Mouse (Mus musculus) limb, embryonic 10.5 days (tissue): ENCODE results near the gene Cntn5. TPM values are rescaled to one million over a fixed set of nuclear protein-coding genes. Genes with fewer than 3 reads are reported as not detected.
"Not testable (repeated sequence)": the region's sequence is repeated elsewhere in the genome, so short reads cannot be mapped to it uniquely, and the experiment has no call there.

Experiments
- DNase-seq: peaks from one replicate; pipeline ENCODE4 v3.0.0-alpha.2; 2017; ENCODE audit warnings: low spot score
- H3K27ac ChIP-seq: fragments of 300-500 bp; sonication (generic); 2 replicates; pipeline ENCODE4 v1.5.1; 2016; ENCODE audit warnings: mild to moderate bottlenecking
- H3K27me3 ChIP-seq: fragments of 300-500 bp; sonication (generic); 2 replicates; pipeline ENCODE4 v1.6.1; 2016; ENCODE audit warnings: low read depth, mild to moderate bottlenecking; ENCODE audit not compliant: poor library complexity, severe bottlenecking
- H3K36me3 ChIP-seq: fragments of 300-500 bp; sonication (generic); 2 replicates; pipeline ENCODE4 v1.6.1; 2016; ENCODE audit warnings: mild to moderate bottlenecking, moderate library complexity
- H3K4me1 ChIP-seq: fragments of 300-500 bp; sonication (generic); 2 replicates; pipeline ENCODE4 v1.6.1; 2016
- H3K4me3 ChIP-seq: fragments of 300-500 bp; sonication (generic); 2 replicates; pipeline ENCODE4 v1.5.1; 2016; ENCODE audit warnings: mild to moderate bottlenecking, moderate library complexity
- H3K9me3 ChIP-seq: fragments of 300-500 bp; sonication (generic); replicated peaks from 2 replicates; pipeline ENCODE4 v1.6.1; 2016; ENCODE audit warnings: mild to moderate bottlenecking
- WGBS: fragments of 180-500 bp; shearing (Covaris S2); methylation state at CpG from one replicate; pipeline ENCODE4 v1.1.7; 2016; 5-methylcytosine and 5-hydroxymethylcytosine counted together
- polyA plus RNA-seq: library from polyadenylated mRNA; unstranded; fragments of >200 nt; fragmentation: Nextera tagmentation; extraction: Ambion mirVana; gene quantifications from 2 replicates; pipeline ENCODE4 v1.2.1, GENCODE M21; 2016

Gene Cntn5
- polyA plus RNA-seq, 1 experiment from 2014 or later = 0.90 TPM

GRCm38 (mm10) chr9:10645045-10645830, 259.3 kb downstream of the Cntn5 start:
- H3K27me3 ChIP-seq = no peaks in the 10 kb centered on the region
- 70% methylated on average over 7 of the region's 7 CpGs for WGBS

DNA sequence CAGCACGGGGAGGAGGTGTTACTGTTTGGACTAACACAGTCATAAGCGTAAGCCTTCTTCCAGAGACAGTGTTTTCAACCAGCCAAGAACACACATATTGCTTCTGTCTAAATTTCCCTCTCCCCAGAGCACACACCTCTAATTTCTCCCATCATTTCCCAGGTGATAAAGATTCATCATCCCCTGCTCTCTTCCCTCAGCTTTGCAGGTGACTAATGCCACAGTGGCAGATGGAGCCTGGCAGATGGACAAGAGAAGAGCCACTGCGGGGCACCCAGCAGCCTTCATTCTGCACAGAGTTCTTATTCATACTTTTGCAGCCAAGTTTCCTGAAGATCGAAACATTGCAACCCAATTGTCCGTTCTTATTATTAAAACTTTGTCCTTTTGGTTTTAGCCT, 286.5 kb downstream of the Cntn5 start:
- H3K27me3 ChIP-seq = no peaks in the 10 kb centered on the region
- H3K9me3 ChIP-seq = no peaks in the 10 kb centered on the region
- H3K4me1 ChIP-seq = no peaks in the 10 kb centered on the region
- H3K4me3 ChIP-seq = no peak overlapping the region
- no peak overlapping the region for H3K27ac ChIP-seq
- H3K36me3 ChIP-seq = no peaks in the 10 kb centered on the region
- 92% methylated on average over 5 of the region's 5 CpGs for WGBS
- DNase-seq = no peak

More at GRCm38 (mm10) chr9:10645045-10645830, 259.3 kb downstream of the Cntn5 start:
- Histone ChIP-seq H3K36me3 (no peaks in the 10 kb centered on the region), H3K4me1 (no peaks in the 10 kb centered on the region), H3K4me3 (no peak overlapping the region), H3K9me3 (no peaks in the 10 kb centered on the region), H3K27ac (no peak overlapping the region)
- DNase-seq = no peak

- Histone ChIP-seq H3K4me1 (no peaks in the 10 kb centered on the region), H3K4me3 (no peak overlapping the region)
- WGBS = 82% methylated on average over 7 of the region's 7 CpGs
Measured at GRCm38 (mm10) chr9:10575346-10576241, 329.0 kb downstream of the Cntn5 start.

GRCm38 (mm10) chr9:10569830-10570229, 334.7 kb downstream of the Cntn5 start:
- Histone ChIP-seq H3K4me1 (no peaks in the 10 kb centered on the region), H3K9me3 (no peaks in the 10 kb centered on the region), H3K27ac (no peak overlapping the region), H3K27me3 (no peaks in the 10 kb centered on the region), H3K4me3 (no peak overlapping the region), H3K36me3 (no peaks in the 10 kb centered on the region)
- DNase-seq = peak; percentile 43

More at GRCm38 (mm10) chr9:10575346-10576241, 329.0 kb downstream of the Cntn5 start:
- H3K27ac ChIP-seq = no peak overlapping the region
- no peaks in the 10 kb centered on the region for H3K9me3 ChIP-seq
- no peak for DNase-seq
- H3K27me3 ChIP-seq = no peaks in the 10 kb centered on the region
- no peaks in the 10 kb centered on the region for H3K36me3 ChIP-seq

DNA sequence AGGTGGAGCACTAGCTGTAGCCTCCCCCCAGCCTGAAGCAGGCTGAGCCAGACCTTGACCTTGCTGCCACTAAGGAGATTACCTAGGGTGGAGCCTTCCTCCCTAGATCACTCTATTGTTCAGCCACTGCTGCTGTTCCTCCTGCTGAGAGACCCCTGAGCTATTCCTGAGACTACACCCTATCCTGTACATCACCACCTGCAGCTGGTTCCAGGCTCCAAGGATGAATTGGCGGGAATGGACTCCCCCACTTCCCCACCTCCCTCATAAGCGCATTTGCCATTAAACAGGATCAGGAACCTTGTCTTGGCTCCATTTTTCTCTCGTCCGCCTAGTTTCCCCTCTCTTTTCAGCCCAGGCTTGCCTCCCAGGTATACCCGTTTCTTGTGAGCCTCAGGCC, 363.7 kb downstream of the Cntn5 start:
- WGBS = 53% methylated on average over 5 of the region's 5 CpGs
- not testable (repeated sequence) for H3K4me1 ChIP-seq, H3K4me3 ChIP-seq, H3K9me3 ChIP-seq, H3K27me3 ChIP-seq, DNase-seq, H3K27ac ChIP-seq, H3K36me3 ChIP-seq

- no peaks in the 10 kb centered on the region for H3K9me3 ChIP-seq
- H3K27me3 ChIP-seq = no peaks in the 10 kb centered on the region
- DNase-seq = no peak
- no peak overlapping the region for H3K27ac ChIP-seq
- H3K4me1 ChIP-seq = peaks cover 9% of the 10 kb centered on the region
- H3K36me3 ChIP-seq = no peaks in the 10 kb centered on the region
- H3K4me3 ChIP-seq = no peak overlapping the region
- WGBS = 85% methylated on average over 5 of the region's 5 CpGs
Measured at GRCm38 (mm10) chr9:10532248-10532647, 372.3 kb downstream of the Cntn5 start.

- Histone ChIP-seq H3K9me3 (no peaks in the 10 kb centered on the region), H3K4me1 (peaks cover 9% of the 10 kb centered on the region), H3K36me3 (no peaks in the 10 kb centered on the region), H3K4me3 (no peak overlapping the region), H3K27ac (no peak overlapping the region), H3K27me3 (no peaks in the 10 kb centered on the region)
- no peak for DNase-seq
- WGBS = 92% methylated on average over 2 of the region's 2 CpGs
Measured at GRCm38 (mm10) chr9:10531087-10531486, 373.5 kb downstream of the Cntn5 start.

- peaks cover 9% of the 10 kb centered on the region for H3K4me1 ChIP-seq
- 75% methylated on average over 4 of the region's 4 CpGs for WGBS
- H3K9me3 ChIP-seq = no peaks in the 10 kb centered on the region
- no peaks in the 10 kb centered on the region for H3K27me3 ChIP-seq
- no peak overlapping the region for H3K27ac ChIP-seq
- H3K4me3 ChIP-seq = no peak overlapping the region
- H3K36me3 ChIP-seq = no peaks in the 10 kb centered on the region
- no peak for DNase-seq
Measured at GRCm38 (mm10) chr9:10529528-10529927, 375.0 kb downstream of the Cntn5 start.

DNA sequence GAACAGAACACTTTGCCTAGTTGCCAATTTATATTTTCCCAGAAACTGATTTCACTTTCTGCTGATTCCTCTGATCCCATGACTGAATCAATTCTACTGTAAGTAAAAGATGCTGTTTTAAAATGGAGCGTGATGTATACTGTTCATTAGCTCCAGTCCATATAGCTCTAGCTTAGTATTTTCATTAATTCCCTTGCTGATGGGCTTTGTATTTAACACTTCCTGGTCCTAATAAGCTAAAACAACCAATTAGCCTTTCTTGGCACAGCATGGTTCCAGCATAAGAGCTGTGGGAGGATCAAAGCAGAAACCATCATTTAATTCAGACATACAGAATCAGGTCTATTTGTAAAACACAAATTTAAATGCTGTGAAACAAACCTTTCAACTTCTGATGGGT, 375.5 kb downstream of the Cntn5 start:
- Histone ChIP-seq H3K4me1 (peaks cover 9% of the 10 kb centered on the region), H3K9me3 (no peaks in the 10 kb centered on the region), H3K36me3 (no peaks in the 10 kb centered on the region), H3K27me3 (no peaks in the 10 kb centered on the region), H3K27ac (no peak overlapping the region), H3K4me3 (no peak overlapping the region)
- 59% methylated on average over 1 of the region's 1 CpGs for WGBS
- no peak for DNase-seq

DNA sequence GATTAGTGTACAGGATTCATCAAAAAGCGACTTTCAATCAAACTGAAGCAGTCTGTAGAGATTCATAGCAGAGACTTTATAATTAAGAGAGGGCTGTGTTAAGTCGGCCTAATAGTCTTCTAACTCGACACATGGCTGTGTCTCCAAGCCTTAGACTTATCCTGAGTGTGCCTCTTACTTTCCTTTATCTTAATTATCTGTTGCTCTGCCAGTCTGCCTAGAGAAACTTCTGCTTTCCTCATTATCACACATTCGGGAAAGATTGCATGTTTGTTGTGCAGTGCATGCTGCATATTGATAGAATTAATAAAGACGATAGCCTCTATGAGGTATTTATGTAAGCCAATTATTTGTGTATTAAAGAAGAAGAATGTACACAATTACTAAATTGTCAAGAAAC, 375.9 kb downstream of the Cntn5 start:
- Histone ChIP-seq H3K27me3 (no peaks in the 10 kb centered on the region), H3K36me3 (no peaks in the 10 kb centered on the region), H3K27ac (no peak overlapping the region), H3K4me1 (peaks cover 9% of the 10 kb centered on the region), H3K9me3 (no peaks in the 10 kb centered on the region), H3K4me3 (no peak overlapping the region)
- 65% methylated on average over 5 of the region's 5 CpGs for WGBS
- DNase-seq = no peak

GRCm38 (mm10) chr9:10525915-10526667, 378.5 kb downstream of the Cntn5 start:
- no peak for DNase-seq
- Histone ChIP-seq H3K9me3 (no peaks in the 10 kb centered on the region), H3K36me3 (no peaks in the 10 kb centered on the region), H3K4me1 (peaks cover 9% of the 10 kb centered on the region), H3K27ac (no peak overlapping the region), H3K4me3 (no peak overlapping the region), H3K27me3 (no peaks in the 10 kb centered on the region)
- WGBS = 62% methylated on average over 7 of the region's 7 CpGs

- Histone ChIP-seq H3K9me3 (no peaks in the 10 kb centered on the region), H3K4me3 (no peak overlapping the region), H3K36me3 (no peaks in the 10 kb centered on the region), H3K27me3 (no peaks in the 10 kb centered on the region), H3K4me1 (no peaks in the 10 kb centered on the region), H3K27ac (no peak overlapping the region)
- no peak for DNase-seq
- WGBS = 85% methylated on average over 4 of the region's 4 CpGs
Measured at GRCm38 (mm10) chr9:10522604-10523003, 382.0 kb downstream of the Cntn5 start.

DNA sequence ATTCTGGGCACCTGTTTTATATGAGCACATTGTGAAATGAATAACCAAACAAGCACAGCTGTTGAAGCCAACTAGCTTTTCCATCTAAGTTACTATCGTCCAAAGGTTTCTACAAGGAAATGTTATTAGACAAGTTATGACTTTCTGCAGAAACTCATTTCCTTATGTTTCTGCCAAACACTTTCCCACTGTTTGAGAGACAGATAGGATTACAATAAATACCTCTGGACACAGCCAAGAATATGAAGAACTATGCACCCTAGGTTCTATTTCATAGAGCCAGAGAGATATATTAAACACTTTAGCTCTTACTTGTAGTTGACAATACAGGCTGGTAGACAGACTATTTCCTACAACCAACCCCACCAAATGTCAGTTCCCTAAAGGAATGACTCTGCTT, 383.5 kb downstream of the Cntn5 start:
- Histone ChIP-seq H3K27me3 (no peaks in the 10 kb centered on the region), H3K9me3 (no peaks in the 10 kb centered on the region), H3K4me3 (no peak overlapping the region), H3K27ac (no peak overlapping the region), H3K4me1 (no peaks in the 10 kb centered on the region), H3K36me3 (no peaks in the 10 kb centered on the region)
- DNase-seq = no peak
- 95% methylated on average over 1 of the region's 1 CpGs for WGBS
